Mouse (Mus musculus) megakaryocyte progenitor cell, adult 5-6 weeks (primary cell): ENCODE measurements around the gene Asprv1. TPM values are rescaled to one million over a fixed set of nuclear protein-coding genes. Genes with fewer than 3 reads are reported as not detected.

Experiments
- ATAC-seq: replicated peaks from 2 replicates; pipeline ENCODE4 v1.8.0; 2016; ENCODE audit warnings: mild to moderate bottlenecking, moderate TSS enrichment, inconsistent platforms; ENCODE audit not compliant: poor library complexity
- total RNA-seq, 2 experiments: library from RNA; stranded (forward) in 1 of 2; stranded (reverse) in 1 of 2; fragments of 157-497, 149-512 nt in 1 of 2; fragments of 200-1000 nt in 1 of 2; gene quantifications; 2 replicates each; pipeline versions ENCODE4 v1.2.3 to v1.2.4; 2015 to 2017

Gene Asprv1
- 1.3 and 1.9 TPM in 2 replicates for total RNA-seq (2015)
- total RNA-seq (2017): 0.98 and 1.5 TPM in 2 replicates

- peak; percentile 44; the same call in 1 of the 2 replicates for ATAC-seq
Observed at GRCm38 (mm10) chr6:86627946-86628345, at the start of gene Asprv1. Asprv1 (plus strand) TSS chr6:86628164.

- no peak for ATAC-seq
Observed at GRCm38 (mm10) chr6:86578396-86578795, 49.6 kb upstream of the Asprv1 start.

GRCm38 (mm10) chr6:86579066-86579784 lies 48.7 kb upstream of the Asprv1 start:
- ATAC-seq: peak; percentile 62

GRCm38 (mm10) chr6:86579926-86580325 lies 48.0 kb upstream of the Asprv1 start:
- no peak for ATAC-seq

- ATAC-seq: no peak
Observed at GRCm38 (mm10) chr6:86583141-86583540, 44.8 kb upstream of the Asprv1 start.

- no peak for ATAC-seq
Observed at GRCm38 (mm10) chr6:86583601-86584215, 44.3 kb upstream of the Asprv1 start.

GRCm38 (mm10) chr6:86584296-86585015 lies 43.5 kb upstream of the Asprv1 start:
- peak; percentile 41 for ATAC-seq

GRCm38 (mm10) chr6:86585070-86585600 lies 42.8 kb upstream of the Asprv1 start:
- ATAC-seq: peak; percentile 89

- no peak for ATAC-seq
Observed at GRCm38 (mm10) chr6:86586070-86586469, 41.9 kb upstream of the Asprv1 start.

- no peak for ATAC-seq
Observed at GRCm38 (mm10) chr6:86588429-86588828, 39.5 kb upstream of the Asprv1 start.

- peak; percentile 76 for ATAC-seq
Observed at GRCm38 (mm10) chr6:86593146-86593897, 34.6 kb upstream of the Asprv1 start.

- no peak for ATAC-seq
Observed at GRCm38 (mm10) chr6:86594636-86595035, 33.3 kb upstream of the Asprv1 start.

- ATAC-seq: no peak
Observed at GRCm38 (mm10) chr6:86595865-86596440, 32.0 kb upstream of the Asprv1 start.

- ATAC-seq: no peak
Observed at GRCm38 (mm10) chr6:86598742-86599193, 29.2 kb upstream of the Asprv1 start.

GRCm38 (mm10) chr6:86599197-86599596 lies 28.8 kb upstream of the Asprv1 start:
- peak; percentile 64 for ATAC-seq

- ATAC-seq: peak; percentile 85
Observed at GRCm38 (mm10) chr6:86599951-86600414, 28.0 kb upstream of the Asprv1 start.

GRCm38 (mm10) chr6:86605260-86605659 lies 22.7 kb upstream of the Asprv1 start:
- no peak for ATAC-seq

- no peak for ATAC-seq
Observed at GRCm38 (mm10) chr6:86606289-86606688, 21.7 kb upstream of the Asprv1 start.

- peak; percentile 72 for ATAC-seq
Observed at GRCm38 (mm10) chr6:86607471-86607870, 20.5 kb upstream of the Asprv1 start.

GRCm38 (mm10) chr6:86609235-86609634 lies 18.7 kb upstream of the Asprv1 start:
- ATAC-seq: peak; percentile 80
